Mouse (Mus musculus): Measurements from ENCODE around the gene Mmp15.
"Not testable (repeated sequence)": the region's sequence is repeated elsewhere in the genome, so short reads cannot be mapped to it uniquely, and the experiment has no call there.

Mmp15 gene

DNA sequence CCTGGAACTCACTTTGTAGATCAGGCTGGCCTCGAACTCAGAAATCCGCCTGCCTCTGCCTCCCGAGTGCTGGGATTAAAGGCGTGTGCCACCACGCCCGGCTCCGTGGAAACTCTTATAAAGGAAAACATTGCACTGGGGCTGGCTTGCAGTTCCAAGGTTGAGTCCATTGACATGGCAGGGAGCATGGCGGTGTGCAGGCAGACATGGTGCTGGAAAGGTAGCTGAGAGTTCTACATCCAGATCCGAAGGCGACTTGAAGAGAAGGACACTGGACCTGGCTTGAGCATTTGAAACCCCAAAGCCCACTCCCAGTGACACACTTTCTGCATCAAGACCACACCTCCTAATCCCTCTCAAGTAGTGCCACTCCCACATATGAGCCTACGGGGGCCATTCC is 26.9 kb downstream of the Mmp15 start:
- not testable (repeated sequence) for DNase-seq

DNA sequence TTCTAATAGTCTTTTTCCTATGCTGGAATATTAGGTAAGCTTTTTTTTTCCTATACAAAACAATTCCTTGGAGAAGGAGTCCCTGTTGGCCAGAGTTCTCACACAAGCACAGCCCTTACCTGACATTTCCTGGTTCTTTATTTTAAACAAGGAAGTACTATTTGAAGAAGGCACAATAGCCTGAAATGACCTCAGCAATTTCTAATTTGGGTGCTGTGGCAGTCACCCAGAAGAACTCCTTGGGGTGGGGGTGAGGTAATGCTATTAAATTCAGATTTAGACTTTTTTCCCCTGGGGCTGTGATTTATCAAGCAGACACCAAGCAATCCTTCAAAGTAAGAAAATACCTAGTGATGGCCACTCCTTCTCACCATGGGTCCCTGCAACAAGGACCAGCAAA is 28.9 kb downstream of the Mmp15 start:
- peak; percentile 33 to 65 for DNase-seq

DNA sequence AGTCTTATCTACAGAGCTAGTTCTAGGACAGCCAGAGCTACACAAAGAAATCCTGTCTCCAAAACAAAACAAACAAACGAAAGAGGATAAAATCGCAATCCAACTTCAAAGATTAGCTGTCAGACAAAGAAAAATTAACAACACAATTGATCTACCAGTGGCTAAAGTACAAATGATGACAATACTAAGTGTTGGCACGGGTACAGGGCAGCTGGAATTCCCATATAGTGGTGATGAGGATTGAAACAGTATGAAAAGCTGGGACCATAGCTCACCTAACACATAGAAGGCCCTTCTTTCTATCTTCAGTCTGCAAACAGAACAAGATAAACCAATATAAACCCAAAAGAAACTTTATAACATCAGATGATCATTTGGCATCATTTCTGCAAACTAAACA is 29.5 kb downstream of the Mmp15 start:
- no peak for DNase-seq

DNA sequence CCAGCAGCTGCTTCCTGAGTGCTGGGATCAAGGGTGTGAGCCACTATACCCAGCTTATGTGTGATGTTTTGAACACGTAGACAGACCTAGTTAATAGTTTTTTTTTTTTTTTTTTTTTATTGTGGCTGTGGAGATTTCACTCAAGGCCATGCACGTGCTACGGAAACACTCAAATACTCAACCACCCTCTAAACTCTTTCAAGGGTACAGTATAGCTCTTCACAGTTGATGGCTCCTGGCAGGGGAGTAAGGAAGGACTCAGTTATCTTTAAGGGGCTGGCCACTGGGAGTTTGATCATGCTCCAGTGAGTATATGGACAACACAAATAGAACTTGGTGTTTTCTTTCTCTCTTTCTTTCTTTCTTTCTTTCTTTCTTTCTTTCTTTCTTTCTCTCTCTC is 32.4 kb downstream of the Mmp15 start:
- DNase-seq, result peak in 1 of 2 experiments; percentile 53

DNA sequence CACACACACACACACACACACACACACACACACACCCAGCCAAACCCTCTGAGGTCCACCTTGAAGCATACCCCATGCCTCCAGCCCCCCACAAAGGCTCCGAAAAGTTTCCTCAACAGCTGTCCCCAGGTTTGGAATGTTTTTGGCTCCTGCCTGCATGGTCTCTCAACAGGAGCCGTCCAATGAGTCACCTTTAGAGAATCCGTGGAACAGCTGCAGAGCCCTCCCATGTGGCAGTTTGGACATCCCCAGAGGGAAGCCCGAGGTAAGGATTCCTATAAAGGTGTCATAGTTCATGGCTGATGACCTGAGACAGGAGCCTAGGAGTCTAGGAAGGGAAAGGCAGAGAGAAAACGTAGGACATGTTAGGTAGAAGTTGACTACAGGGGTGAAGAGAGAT is 34.0 kb downstream of the Mmp15 start:
- no peak for DNase-seq

DNA sequence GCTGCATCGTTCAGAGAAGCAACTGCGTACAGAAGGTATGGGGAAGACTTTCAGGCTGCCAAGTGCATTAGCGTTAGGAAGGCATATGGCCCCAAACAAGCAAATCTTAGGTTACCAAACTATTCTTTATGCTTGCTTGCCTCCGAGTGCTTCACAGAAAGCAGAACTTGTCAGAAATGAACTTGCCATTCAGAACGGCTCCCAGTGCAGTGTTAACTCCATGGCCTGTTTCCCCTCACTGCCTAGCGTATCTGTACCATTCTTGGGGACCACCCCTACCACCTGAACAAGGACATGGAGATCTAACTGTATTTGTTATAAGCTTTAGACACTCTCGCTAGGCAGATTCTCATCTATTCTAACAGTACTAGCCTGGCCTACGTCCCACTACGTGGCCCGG is 35.2 kb downstream of the Mmp15 start:
- no peak for DNase-seq

DNA sequence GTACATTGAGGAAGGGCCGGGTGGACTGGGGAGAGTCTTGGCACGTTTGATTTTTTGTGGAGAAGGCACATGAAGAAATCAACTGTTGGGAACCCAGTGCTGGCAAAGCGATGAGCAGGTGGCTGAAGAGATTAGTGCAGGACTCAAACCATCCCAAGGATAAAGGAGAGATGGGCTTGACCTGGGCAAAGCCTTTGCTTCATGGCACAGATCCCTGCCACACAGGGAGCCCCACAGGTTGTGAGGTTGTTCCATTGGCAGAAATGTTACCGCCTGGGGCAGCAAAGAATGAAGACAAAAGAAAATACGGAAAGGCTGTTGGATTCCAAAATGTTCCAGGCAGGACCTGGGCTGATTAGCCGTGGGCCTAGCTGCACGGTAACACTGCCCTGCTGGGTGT is 35.9 kb downstream of the Mmp15 start:
- DNase-seq, result no peak

DNA sequence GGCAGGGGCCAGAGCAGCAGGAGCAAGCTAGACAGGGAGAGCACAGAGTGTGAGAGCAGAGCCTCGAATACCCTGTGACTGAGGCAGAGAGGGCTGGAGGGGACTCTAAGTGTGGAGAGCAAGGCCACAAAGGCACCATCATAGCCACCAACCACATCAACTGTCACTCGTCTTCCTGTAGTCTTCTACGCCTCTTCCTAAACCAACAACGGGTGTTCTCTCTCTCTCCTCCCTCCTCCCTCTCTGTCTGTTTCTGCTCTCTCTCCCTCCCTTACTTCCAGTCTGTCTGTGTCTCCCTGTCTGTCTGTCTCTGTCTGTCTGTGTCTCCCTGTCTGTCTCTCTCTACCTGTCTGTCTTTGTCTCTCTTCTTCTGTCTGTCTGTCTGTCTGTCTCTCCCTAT is 38.2 kb downstream of the Mmp15 start:
- DNase-seq, result no peak

DNA sequence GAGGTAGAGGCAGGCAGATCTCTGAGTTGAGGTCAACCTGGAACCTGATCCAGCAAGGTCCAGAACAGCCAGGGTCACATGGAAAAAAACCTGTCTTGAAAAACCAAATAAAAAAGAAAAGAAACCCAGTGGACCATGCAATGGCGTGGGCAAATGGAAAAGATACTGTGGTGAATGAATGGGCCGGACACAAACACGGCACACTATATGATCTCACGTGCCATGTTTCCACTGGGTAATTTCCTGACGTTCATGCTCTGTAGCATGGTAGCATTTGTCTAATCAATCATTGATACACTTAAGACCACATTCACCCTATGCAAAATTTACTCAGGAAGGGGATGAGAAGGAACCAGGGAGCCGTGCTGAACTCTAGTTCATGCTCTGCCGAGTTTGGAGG is 39.0 kb downstream of the Mmp15 start:
- no peak for DNase-seq

DNA sequence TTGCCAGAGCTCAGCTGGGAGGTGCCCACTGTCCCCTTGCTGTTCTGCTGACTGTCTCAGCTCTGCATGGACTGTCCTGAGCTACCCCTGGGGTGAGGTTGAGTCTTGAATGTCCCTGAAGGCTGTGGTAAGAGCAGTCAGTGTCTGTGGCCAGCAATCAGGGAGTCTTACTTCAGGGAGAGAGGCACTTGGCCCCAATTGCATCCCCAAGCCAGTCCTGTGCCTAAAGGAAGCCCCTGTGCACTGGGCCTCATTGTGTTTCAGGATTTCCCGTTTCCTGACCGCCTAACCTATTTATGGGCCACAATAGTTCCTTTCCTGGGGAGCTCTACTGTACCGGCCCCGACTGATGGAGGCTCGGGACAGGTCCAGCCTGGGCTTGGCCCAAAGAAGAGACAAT is 40.5 kb downstream of the Mmp15 start:
- DNase-seq, result peak; percentile 31 to 54

DNA sequence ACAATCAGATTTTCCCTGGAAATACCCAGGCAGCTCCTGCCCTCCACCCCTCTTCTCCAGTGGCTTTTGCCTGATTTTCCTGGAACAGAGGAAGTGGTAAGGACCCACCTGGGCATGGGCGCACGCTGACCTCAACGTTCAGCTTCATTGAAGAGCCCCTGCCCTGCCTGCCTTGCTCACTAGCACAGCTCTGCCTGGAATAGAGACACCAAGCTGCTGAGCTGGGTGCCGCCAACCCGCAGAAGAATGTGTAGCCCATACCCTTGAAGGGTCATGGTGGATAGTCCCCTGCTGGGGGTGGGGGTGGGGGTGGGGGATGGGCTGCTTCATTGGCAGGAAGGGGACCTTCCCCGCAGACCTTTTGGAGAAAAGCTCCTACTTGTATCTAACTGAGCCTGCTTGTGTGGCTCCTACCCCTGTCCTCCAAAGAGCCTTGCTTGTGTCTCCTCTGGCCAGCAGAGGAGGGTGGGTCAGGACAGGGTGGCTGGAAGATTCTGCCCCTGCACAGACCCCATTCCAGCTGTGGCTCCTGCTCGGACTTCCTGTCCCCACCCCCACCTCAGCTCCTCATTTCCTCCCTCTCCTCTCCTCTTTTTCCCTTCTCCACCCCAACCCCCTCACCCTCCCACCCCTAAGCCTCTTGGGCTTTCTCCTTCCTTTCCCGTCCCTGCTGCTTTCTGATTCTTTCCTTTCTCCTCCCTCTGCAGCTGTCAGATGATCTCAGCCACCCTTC is 43.3 kb downstream of the Mmp15 start:
- DNase-seq, result no peak

DNA sequence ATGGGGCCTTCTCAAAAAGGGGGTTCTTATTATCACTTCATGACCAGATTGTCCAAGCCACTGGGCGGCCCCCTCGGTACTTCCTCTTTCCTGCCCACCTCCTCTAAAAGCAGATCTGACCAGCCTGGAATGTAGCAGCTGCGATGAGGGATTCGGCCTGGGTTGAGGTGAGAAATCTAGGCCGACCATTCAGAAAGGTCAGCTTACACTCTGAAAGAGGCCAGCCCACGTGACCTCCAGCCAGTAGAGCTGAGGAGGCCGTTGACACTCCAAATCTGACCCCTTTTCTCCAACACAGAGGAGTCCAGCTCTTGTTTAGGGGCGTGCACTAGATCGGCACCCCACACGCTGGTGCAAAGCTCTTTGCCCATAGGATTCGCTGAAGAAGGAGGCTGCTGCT is 44.7 kb downstream of the Mmp15 start:
- no peak for DNase-seq

DNA sequence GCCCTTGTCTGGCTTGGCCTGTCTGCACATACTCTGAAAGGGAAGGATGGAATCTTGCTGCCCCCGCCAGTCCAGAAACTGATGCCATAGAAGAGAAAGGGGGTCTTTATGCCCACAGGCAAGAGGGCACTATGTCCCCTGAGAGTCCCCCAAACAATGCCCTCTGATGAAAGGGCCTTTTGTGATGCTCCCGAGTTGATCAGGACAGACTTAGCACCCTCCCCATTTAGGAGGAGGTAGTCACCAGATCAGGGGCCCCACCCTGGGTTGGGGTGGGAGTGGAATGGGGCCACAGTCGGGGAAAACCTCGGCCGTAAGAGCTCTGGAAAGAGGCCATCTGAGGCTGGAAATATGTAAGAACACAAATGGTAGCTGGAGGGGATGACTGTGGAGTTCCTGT is 45.1 kb downstream of the Mmp15 start:
- no peak for DNase-seq

DNA sequence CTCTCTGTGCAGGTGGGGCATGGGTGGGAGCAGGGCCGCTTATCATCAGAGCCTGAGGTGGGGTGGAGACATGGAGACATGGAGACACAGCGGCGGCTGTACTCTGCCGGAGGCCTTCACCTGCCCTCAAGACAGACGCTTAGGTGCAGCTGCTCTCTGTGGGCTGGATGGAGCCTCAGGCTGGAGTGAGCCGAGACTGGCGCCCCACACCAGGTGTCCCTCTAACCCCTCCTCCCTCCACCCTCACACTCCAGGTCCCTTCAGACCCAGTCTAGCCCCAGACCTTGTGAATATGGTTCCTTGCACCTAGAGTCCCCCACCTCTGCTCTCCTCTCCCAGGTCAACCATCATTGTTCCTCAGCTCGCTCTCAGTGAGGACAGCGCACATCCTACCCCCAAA is 47.1 kb downstream of the Mmp15 start:
- DNase-seq, result no peak

DNA sequence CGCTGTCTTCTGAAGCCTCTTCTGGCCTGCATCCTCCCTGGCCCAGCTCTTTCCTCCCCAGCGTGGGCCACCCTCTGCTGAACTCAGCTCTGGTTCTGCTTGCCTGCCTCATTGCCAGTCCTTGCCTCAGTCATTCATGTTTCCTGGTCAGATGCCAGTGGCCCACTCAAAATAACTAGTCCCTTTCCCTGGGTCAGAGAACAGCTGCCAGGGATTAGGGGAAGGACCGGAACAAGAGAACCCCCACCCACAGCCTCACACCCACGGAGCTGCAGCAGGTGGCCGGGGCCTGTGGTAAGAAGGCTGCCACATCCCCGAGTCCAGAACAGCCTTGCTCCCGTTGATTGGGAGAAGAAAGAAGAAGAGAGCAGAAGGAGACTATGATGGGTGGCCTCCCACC is 49.0 kb downstream of the Mmp15 start:
- DNase-seq, result no peak

DNA sequence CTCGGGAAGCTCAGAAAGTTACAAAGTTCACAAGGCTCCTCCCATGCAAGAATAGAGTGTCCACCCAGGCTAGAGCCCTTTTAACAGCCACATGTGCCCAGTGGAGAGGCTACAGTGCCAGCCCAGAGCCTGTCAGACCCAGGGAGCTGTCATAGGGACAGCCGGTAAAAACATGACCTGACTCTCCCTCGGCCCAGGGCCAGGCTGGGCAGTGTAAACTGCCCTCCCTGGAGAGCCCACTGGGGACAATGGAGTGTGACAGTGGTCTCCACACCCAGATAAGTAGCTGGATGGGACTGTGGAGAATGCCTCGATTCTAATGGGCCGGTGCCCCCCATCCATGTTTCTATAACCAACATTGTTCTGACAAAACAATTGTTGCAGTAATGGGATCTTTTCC is 57.5 kb downstream of the Mmp15 start:
- DNase-seq, result peak; percentile 47 to 74

DNA sequence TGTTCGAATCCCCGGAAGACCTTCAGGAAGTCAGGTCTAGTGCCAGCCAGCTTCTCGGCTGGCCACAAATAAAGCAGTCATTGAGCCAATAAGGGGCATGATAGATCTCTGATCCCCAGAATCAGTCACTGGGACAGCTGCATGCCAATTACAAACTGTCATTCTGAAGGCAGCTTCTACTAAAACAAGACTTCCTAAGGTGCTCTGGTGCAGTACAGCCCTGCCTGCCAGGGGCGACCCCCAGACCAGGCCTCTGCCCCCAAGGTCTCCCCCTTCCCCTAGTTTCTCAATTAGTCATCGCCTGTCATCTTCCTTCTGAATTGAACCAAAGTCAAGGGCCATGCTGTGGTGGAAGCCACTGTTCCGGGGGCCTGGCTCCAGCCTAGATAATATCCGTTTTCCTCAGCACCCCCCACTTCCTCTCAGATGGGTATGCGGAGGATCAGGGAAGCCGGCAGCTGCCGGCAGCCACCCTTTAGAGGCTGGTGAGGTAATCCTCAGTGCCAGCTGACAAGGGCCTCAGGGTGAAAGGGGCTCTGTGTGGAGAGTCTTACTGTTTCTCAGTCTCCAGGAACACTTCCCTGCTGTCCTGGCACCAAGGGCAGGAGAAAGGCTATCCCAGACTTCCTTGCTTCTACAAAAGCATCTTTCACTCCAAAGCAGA is 59.4 kb downstream of the Mmp15 start:
- peak; percentile 52 to 63 for DNase-seq

DNA sequence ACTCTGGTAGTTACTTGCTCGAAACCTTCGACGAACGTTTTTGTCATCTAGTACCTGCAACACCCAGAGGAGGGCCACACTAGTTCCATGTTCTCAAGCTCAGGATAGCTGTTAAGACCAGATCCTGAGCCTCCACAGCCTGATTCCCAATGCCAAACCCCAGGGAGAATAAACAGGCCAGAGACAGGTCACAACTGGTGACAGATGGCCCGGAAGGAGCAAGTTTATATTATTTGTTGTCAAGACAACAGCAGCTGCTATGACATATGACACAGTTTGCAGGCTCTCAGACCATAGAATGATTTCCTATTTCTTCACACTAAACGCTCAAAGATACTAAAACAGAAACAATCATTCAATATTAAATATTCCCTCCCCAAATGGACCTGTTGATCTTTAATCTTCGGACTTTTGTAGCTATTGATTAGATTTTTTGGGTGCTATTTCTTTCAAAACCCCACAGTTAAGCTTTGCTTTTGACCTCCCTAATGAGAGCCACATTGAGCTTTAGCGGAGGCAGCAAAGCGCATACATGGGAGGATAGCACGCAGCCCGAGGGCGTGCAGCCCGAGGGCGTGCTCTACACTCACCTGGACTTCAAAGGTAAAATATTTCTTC is 70.2 kb downstream of the Mmp15 start:
- DNase-seq, result no peak

All from lung, adult 18-20 months (tissue).